Mouse (Mus musculus) cerebellum, adult 9-10 months (tissue): ENCODE measurements around the gene Mlana.

Source experiments
- DNase-seq: peaks from one replicate; pipeline ENCODE4 v3.0.0; 2022

Gene Mlana

DNA sequence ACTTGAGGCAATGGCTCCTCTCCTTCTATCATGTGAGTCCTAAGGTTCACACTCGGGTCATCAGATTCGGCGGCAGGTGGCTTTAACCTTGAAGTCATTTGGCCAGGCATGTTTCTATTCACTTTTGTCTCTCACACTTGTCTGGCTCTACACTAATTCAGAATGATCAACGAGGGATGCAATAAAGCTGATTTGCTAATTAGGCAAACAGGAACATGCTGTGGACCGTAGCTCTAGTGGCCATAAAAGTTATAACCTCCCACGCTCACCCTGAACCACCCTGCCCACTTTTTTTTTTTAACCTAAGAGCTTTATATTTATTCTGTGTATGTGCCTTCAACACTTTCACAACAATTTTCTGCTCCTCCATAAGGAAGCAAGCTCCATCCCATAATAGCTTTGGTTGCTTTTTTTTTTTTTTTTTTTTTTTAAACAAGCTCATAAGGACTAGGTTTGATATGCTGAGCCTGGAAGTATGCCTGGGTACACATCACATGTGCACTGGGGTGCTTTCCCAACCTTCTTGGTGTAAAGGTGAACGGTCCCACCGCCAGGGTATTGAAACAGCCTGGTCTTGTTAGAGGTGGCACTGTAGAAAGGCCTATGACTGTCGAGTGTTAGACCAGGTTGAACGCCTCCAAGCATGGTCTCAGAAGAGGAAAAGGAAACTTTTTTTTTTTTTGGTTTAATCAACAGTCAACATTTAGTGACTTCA is 21.0 kb upstream of the Mlana start:
- no peak for DNase-seq

GRCm38 (mm10) chr19:29678181-29678778 is 19.3 kb upstream of the Mlana start:
- DNase-seq: no peak

DNA sequence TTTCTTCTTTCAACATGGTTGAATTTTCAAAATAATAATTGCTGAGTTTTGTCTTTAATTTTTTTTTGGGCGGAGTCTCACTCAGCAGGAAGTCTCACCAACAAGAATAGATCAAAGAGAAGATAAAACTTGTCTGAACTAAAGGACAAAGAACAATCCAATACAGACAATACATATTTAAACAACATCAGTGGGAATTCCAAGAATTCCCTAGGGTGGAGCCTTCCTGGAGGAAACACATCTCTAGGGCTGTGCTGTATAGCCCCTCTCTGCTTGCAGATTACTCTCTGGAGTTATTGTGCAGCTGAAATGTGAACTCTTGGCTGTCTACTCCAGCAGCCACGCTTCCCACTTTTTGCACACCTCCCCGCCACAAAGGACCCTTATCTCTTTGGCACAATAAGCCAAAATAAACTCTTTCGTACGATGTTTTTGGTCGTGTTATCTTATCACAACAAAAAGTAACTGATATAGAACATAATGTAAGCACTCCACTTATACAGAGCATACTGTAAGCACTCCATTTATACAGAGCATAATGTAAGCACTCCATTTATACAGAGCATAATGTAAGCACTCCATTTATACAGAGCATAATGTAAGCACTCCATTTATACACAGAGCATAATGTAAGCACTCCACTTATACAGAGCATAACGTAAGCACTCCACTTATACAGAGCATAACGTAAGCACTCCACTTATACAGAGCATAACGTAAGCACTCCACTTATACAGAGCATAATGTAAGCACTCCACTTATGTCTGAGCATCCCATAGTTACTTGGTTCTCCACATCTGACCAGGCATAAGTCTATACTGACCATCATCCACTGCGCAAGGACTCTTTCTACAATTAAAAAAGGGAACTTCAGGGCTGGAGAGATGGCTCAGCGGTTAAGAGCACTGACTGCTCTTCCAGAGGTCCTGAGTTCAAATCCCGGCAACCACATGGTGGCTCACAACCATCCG is 17.2 kb upstream of the Mlana start:
- no peak for DNase-seq

DNA sequence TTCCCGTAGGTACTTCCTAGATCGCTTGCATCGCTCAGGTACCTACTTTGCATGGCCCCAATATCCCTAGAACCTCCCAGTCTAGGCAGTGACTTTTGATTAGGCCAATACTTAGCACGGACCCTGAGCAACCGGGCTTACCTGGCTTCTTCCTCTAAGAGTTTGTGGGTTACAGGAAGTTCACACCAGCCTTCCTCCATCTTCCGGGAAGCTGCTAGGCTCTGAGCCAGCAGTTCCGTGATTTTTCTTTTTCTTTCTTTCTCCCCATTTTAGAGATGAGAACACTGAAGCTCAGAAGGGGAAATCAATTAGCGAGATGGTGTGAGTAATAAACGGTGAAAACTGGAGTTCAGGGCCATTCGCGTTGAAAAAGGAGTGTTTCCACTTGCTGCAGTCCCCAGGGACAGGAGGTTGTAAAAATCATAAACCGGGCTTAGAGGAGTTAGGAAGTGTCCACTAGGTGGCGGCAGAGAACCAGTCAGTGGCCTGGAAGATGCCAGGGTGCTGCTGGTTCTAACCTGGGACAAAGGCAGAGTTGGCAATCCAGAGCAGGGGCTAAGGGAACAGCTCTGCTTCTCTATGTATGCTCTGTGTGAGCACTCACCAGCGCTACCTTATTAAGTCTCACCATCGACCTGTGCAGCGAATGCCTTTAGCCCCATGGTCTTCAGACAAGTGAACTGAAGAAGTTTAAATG is 13.6 kb upstream of the Mlana start:
- peak; percentile 84 for DNase-seq

DNA sequence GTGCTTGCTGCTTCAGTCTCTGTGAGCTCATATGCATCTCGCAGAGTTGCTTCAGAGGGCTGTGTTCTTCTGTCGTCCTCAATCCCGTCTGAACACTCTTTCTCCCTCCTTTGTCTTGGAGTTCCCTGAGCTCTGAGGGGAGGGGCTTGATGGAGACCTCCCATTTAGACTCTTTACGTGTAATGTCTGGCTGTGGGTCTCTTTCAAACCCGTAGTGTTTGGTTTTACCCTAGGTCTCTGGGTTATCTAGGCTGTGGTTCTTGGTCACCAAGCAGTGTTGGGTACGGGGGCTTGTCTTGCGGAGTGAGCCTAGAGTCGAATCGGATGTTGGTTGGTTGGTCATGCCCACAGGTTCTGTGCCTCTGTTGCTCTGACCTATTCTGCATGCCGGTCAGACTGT is 2.6 kb upstream of the Mlana start:
- no peak for DNase-seq

DNA sequence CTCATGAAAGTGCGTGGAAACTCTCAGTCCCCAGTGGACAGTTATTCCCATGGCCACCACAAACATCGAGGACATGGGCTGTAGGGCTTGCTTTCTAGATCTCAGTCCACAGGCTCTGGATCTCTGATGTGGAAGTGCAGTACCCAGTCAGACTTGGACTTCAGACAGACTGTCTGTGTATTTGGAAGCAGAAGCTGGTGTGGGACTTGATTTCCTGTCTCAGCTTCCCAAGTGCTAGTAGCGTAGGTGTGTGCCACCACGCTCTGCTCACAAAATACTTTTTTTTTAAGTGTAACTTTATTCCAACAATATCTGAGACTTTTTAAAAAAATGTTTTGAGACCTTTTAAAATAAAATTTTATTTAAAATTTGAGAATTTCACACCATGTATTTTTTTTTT is 1.3 kb upstream of the Mlana start:
- DNase-seq: no peak

DNA sequence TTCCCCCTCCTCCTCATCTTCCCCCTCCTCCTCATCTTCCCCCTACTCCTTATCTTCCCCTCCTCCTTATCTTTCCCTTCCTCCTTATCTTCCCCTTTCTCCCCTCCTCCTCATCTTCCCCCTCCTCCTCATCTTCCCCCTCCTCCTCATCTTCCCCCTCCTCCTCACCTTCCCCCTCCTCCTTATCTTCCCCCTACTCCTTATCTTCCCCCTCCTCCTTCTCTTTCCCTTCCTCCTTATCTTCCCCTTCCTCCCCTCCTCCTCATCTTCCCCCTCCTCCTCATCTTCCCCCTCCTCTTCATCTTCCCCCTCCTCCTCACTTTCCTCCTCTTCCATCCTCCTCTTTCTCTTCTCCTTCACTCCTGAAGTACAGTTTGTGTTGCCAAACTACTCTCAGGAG is 784 bp upstream of the Mlana start:
- no peak for DNase-seq

DNA sequence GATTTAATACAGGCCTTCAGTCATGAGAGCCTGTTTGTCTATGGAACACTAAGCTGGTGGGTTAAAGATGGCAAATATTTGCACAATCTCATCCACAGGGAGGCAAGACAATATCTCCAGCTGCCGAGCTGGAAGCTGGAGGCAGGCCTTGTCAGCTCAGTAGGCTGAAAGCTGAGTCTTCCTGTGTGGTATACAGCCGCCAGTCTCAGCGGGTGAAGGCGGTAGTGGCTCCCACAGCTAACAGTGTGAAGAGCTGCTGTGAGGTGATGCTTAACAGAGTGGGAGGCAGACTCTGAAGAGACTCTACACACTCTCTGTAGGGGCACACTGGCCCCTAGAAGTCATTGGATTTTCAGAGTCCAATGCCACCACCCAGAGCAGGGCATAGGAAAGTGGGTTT is 4.1 kb downstream of the Mlana start:
- no peak for DNase-seq

GRCm38 (mm10) chr19:29704436-29704835 is 6.8 kb downstream of the Mlana start:
- DNase-seq: no peak

DNA sequence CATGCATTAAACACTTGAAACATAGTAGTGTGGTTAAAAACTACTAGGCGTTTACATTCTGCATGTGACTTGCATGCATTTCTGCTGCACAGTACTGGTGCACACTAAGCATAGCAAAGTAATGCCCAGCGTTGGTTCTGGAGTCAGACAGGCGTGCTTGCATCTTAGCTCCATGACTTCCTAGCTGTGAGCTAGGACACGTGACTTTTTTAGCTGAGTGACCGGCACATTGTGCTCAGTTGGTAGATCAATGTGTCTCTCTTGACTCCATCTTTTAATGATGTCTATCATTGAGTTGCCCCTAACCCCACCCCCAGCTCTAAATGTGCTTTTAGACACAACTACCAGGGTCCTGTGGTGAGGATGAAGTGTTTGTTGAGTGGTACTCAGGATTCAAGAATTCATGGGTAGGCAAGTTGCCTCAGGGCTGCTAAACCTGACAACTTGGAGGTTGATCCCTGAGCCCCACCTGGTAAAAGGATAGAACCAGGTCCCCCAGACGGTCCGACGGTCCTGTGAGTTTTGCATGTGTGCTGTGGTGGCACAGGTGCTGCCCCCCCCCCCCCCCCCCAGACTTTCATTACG is 9.8 kb downstream of the Mlana start:
- DNase-seq: no peak

DNA sequence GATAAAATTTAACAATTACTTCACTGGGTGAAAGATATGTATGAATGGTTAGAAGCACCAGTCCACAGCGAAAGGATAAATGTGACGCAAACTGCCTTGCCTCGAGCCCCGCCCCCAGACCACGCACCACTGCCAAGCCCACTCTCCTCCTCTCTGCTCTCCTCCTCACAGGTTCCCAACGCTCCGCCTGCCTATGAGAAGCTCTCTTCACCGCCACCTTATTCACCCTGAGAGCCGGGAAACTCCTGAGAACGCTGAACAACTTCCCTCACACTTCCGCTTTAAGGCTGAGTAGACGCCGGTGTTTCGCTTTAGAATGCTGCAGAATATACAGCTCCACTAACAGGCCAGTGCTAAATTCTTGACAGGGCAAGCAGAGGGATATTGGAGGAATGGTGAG is 10.4 kb downstream of the Mlana start:
- DNase-seq: no peak

- no peak for DNase-seq
Observed at GRCm38 (mm10) chr19:29708461-29708860, 10.8 kb downstream of the Mlana start.

DNA sequence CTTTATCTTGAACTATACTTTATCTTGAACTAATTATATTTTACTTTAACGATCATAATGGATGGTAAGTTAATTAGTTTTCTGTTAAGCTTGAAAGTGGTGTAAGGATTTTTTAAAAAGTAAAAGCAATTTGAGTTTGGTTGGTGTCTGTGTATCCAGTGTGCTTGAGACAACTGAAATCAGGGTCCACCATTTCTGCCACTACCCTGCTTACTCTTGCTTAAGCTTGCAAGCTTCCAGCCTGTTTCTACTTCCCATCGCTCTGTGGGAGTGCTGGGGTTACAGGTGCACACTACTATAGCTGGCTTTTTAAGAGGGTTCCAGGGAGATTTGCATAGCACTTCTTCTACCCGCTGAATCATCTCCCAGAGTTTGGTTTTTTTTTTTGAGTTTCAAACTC is 11.8 kb downstream of the Mlana start:
- no peak for DNase-seq

- no peak for DNase-seq
Observed at GRCm38 (mm10) chr19:29713451-29713850, 15.8 kb downstream of the Mlana start.

- no peak for DNase-seq
Observed at GRCm38 (mm10) chr19:29717854-29718253, 20.2 kb downstream of the Mlana start.

GRCm38 (mm10) chr19:29718476-29718875 is 20.9 kb downstream of the Mlana start:
- DNase-seq: no peak

- no peak for DNase-seq
Observed at GRCm38 (mm10) chr19:29735421-29735820, 37.8 kb downstream of the Mlana start.

DNA sequence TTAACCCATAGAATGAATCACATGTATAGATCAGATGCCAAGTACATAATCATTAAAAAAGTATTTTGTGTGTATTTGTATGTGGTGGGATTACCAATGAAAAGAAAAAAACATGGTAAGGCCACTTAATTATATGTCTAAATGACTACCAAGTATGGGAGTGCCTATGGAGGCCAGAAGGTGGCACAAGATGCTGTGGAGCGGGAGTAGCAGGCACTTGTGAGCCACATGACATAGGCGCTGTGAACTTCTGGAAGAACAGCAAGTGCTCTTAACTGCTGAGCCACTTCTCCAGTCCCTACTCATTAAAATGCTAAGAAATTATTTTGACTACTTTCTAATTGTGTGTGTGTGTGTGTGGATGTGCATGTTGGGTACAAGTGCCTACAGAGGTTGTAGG is 42.0 kb downstream of the Mlana start:
- no peak for DNase-seq

GRCm38 (mm10) chr19:29740661-29741060 is 43.0 kb downstream of the Mlana start:
- DNase-seq: no peak

DNA sequence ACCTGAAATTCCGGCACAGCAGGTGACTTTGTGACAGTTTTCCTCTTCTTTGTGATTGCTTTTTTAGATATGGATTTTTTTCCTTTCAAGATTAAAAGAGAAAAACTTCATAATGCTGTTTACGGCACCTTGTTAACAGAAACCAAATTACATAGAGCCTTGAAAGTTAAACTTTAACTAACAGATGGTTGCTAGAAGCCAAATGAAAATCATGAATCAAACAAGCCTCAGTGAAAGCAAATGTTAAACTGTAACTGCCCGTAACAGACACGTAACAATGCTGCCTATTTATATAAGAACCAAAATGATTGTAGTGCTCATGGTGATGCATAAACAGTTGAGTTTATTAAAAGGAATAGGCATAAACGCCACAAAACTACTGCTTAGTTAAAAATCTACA is 45.9 kb downstream of the Mlana start:
- no peak for DNase-seq

DNA sequence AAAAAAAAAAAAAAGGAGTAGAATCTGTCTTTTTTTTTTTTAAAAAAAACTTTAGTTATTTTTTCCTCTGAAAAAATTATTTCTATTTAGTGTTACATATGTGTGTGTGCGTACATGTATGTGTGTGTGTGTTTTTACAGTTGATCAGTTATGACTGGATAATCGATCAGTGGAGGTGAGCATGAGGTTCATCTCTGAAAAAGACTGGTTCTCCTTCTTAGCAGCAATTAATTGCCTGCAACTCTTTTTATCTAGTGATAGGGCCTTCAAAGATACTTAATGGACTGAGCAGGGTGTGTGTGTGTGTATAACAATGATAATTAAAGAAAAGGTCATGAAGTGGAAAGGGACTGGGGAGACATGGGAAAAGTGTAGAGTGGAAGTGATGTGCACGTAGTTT is 53.4 kb downstream of the Mlana start:
- no peak for DNase-seq

DNA sequence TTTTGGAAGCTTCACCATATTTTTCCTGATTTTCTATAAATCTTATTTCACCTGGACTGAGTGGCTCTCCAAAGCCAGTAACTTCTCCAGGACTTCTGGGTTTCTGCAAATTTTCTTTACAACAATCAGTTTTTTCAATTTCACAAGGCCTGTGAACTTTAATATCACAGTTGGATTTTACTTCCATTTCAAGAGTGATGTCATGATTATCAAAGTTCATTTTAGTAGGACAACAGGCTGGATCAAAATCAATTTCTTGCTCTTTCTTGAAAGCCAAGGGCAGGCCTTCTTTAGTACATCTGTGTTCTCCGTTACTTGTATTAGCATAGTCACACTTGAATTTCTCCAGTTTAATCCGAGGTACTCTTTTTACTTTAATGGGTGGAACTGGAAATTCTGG is 56.3 kb downstream of the Mlana start:
- no peak for DNase-seq
